Mouse (Mus musculus): ENCODE measurements at regions not wholly inside any gene's neighbourhood (a gene's known extent, or its start where the extent isn't known, plus 50 kb on each side); places are given as distances from the start of the nearest gene placed in this dataset.
A peak's percentile ranks its signal among the peaks of the same experiment; 100 is the strongest.

- 72% methylated on average over 7 of the region's 7 CpGs for WGBS
- no peak overlapping the region for H3K27ac ChIP-seq (replicated peaks; ENCODE audit: insufficient read depth, low read depth, low read length)
- H3K79me2 ChIP-seq (ENCODE audit: control insufficient read depth, insufficient read depth, low read length), result no peaks in the 10 kb centered on the region
- no peaks in the 10 kb centered on the region for H3K4me1 ChIP-seq (ENCODE audit: control insufficient read depth, insufficient read depth, low read length)
- no peaks in the 10 kb centered on the region for H3K36me3 ChIP-seq (ENCODE audit: control insufficient read depth, insufficient read depth, low read length)
- DNase-seq (ENCODE audit: extremely low read depth, low read depth, low spot score), result no peak
- H3K27me3 ChIP-seq (ENCODE audit: control insufficient read depth, insufficient read depth, low read length), result peaks cover 4% of the 10 kb centered on the region; the same call in 1 of the 2 replicates
- TF ChIP-seq CTCF (IDR thresholded peaks at IDR 0.05; ENCODE audit: low read depth, low read length), result no peak
- TF ChIP-seq POLR2A (IDR thresholded peaks at IDR 0.05; ENCODE audit: extremely low read depth, insufficient read depth, low read length), result no peak
- no peak overlapping the region for H3K4me3 ChIP-seq (ENCODE audit: insufficient read depth, low read depth, low read length)
- no peak overlapping the region for H3K9ac ChIP-seq (ENCODE audit: low read depth, low read length)
Observed at GRCm38 (mm10) chr11:57414697-57415096, 103.7 kb downstream of the Fam114a2 start.

- no peak overlapping the region for H3K9ac ChIP-seq (ENCODE audit: low read depth, low read length)
- no peak overlapping the region for H3K4me3 ChIP-seq (ENCODE audit: insufficient read depth, low read depth, low read length)
- no peak for TF ChIP-seq POLR2A (IDR thresholded peaks at IDR 0.05; ENCODE audit: extremely low read depth, insufficient read depth, low read length)
- no peak for TF ChIP-seq CTCF (IDR thresholded peaks at IDR 0.05; ENCODE audit: low read depth, low read length)
- WGBS, result 76% methylated on average over 4 of the region's 4 CpGs
- no peaks in the 10 kb centered on the region for H3K79me2 ChIP-seq (ENCODE audit: control insufficient read depth, insufficient read depth, low read length)
- DNase-seq (ENCODE audit: extremely low read depth, low read depth, low spot score), result no peak
- no peaks in the 10 kb centered on the region for H3K4me1 ChIP-seq (ENCODE audit: control insufficient read depth, insufficient read depth, low read length)
- H3K36me3 ChIP-seq (ENCODE audit: control insufficient read depth, insufficient read depth, low read length), result no peaks in the 10 kb centered on the region
- no peak overlapping the region for H3K27ac ChIP-seq (replicated peaks; ENCODE audit: insufficient read depth, low read depth, low read length)
- peaks cover 4% of the 10 kb centered on the region; the same call in 1 of the 2 replicates for H3K27me3 ChIP-seq (ENCODE audit: control insufficient read depth, insufficient read depth, low read length)
Observed at GRCm38 (mm10) chr11:57413271-57413670, 105.1 kb downstream of the Fam114a2 start.

GRCm38 (mm10) chr11:57412766-57413165 is 105.7 kb downstream of the Fam114a2 start:
- no peaks in the 10 kb centered on the region for H3K4me1 ChIP-seq (ENCODE audit: control insufficient read depth, insufficient read depth, low read length)
- H3K27me3 ChIP-seq (ENCODE audit: control insufficient read depth, insufficient read depth, low read length), result peaks cover 4% of the 10 kb centered on the region; the same call in 1 of the 2 replicates
- WGBS, result 82% methylated on average over 4 of the region's 4 CpGs
- H3K27ac ChIP-seq (replicated peaks; ENCODE audit: insufficient read depth, low read depth, low read length), result no peak overlapping the region
- no peak overlapping the region for H3K9ac ChIP-seq (ENCODE audit: low read depth, low read length)
- H3K36me3 ChIP-seq (ENCODE audit: control insufficient read depth, insufficient read depth, low read length), result no peaks in the 10 kb centered on the region
- TF ChIP-seq CTCF (IDR thresholded peaks at IDR 0.05; ENCODE audit: low read depth, low read length), result no peak
- no peak for DNase-seq (ENCODE audit: extremely low read depth, low read depth, low spot score)
- no peak overlapping the region for H3K4me3 ChIP-seq (ENCODE audit: insufficient read depth, low read depth, low read length)
- H3K79me2 ChIP-seq (ENCODE audit: control insufficient read depth, insufficient read depth, low read length), result no peaks in the 10 kb centered on the region

GRCm38 (mm10) chr11:57404172-57404571 is 114.2 kb downstream of the Fam114a2 start:
- Histone ChIP-seq H3K27ac (replicated peaks; ENCODE audit: insufficient read depth, low read depth, low read length) (no peak overlapping the region), H3K27me3 (ENCODE audit: control insufficient read depth, insufficient read depth, low read length) (no peaks in the 10 kb centered on the region; the same call in 1 of the 2 replicates), H3K79me2 (ENCODE audit: control insufficient read depth, insufficient read depth, low read length) (no peaks in the 10 kb centered on the region), H3K4me1 (ENCODE audit: control insufficient read depth, insufficient read depth, low read length) (no peaks in the 10 kb centered on the region), H3K4me3 (ENCODE audit: insufficient read depth, low read depth, low read length) (no peak overlapping the region), H3K9ac (ENCODE audit: low read depth, low read length) (no peak overlapping the region), H3K36me3 (ENCODE audit: control insufficient read depth, insufficient read depth, low read length) (no peaks in the 10 kb centered on the region)
- peak; percentile 47 for DNase-seq (ENCODE audit: extremely low read depth, low read depth, low spot score)
- TF ChIP-seq CTCF (IDR thresholded peaks at IDR 0.05; ENCODE audit: low read depth, low read length), result no peak
- no peak for TF ChIP-seq POLR2A (IDR thresholded peaks at IDR 0.05; ENCODE audit: extremely low read depth, insufficient read depth, low read length)
- 80% methylated on average over 9 of the region's 9 CpGs for WGBS

- no peaks in the 10 kb centered on the region; the same call in 1 of the 2 replicates for H3K27me3 ChIP-seq (ENCODE audit: control insufficient read depth, insufficient read depth, low read length)
Observed at GRCm38 (mm10) chr11:57401610-57402009, 116.8 kb downstream of the Fam114a2 start.

GRCm38 (mm10) chr11:57399366-57399765 is 119.1 kb downstream of the Fam114a2 start:
- no peak for TF ChIP-seq POLR2A (IDR thresholded peaks at IDR 0.05; ENCODE audit: extremely low read depth, insufficient read depth, low read length)
- TF ChIP-seq CTCF (IDR thresholded peaks at IDR 0.05; ENCODE audit: low read depth, low read length), result no peak
- no peak overlapping the region for H3K9ac ChIP-seq (ENCODE audit: low read depth, low read length)
- H3K4me3 ChIP-seq (ENCODE audit: insufficient read depth, low read depth, low read length), result no peak overlapping the region
- WGBS, result 94% methylated on average over 1 of the region's 1 CpGs
- no peak for DNase-seq (ENCODE audit: extremely low read depth, low read depth, low spot score)
- no peak overlapping the region for H3K27ac ChIP-seq (replicated peaks; ENCODE audit: insufficient read depth, low read depth, low read length)
- H3K79me2 ChIP-seq (ENCODE audit: control insufficient read depth, insufficient read depth, low read length), result no peaks in the 10 kb centered on the region
- H3K27me3 ChIP-seq (ENCODE audit: control insufficient read depth, insufficient read depth, low read length), result no peaks in the 10 kb centered on the region
- H3K4me1 ChIP-seq (ENCODE audit: control insufficient read depth, insufficient read depth, low read length), result no peaks in the 10 kb centered on the region
- no peaks in the 10 kb centered on the region for H3K36me3 ChIP-seq (ENCODE audit: control insufficient read depth, insufficient read depth, low read length)

More at GRCm38 (mm10) chr11:57401610-57402009, 116.8 kb downstream of the Fam114a2 start:
- H3K4me1 ChIP-seq (ENCODE audit: control insufficient read depth, insufficient read depth, low read length), result no peaks in the 10 kb centered on the region
- no peak overlapping the region for H3K9ac ChIP-seq (ENCODE audit: low read depth, low read length)
- TF ChIP-seq CTCF (IDR thresholded peaks at IDR 0.05; ENCODE audit: low read depth, low read length), result no peak
- no peak for TF ChIP-seq POLR2A (IDR thresholded peaks at IDR 0.05; ENCODE audit: extremely low read depth, insufficient read depth, low read length)
- WGBS, result 62% methylated on average over 2 of the region's 2 CpGs
- DNase-seq (ENCODE audit: extremely low read depth, low read depth, low spot score), result no peak
- H3K4me3 ChIP-seq (ENCODE audit: insufficient read depth, low read depth, low read length), result no peak overlapping the region
- H3K79me2 ChIP-seq (ENCODE audit: control insufficient read depth, insufficient read depth, low read length), result no peaks in the 10 kb centered on the region
- H3K36me3 ChIP-seq (ENCODE audit: control insufficient read depth, insufficient read depth, low read length), result no peaks in the 10 kb centered on the region
- H3K27ac ChIP-seq (replicated peaks; ENCODE audit: insufficient read depth, low read depth, low read length), result no peak overlapping the region

Data from liver, adult 2 months (tissue).